Mouse (Mus musculus): ENCODE measurements around the gene Chrnb1. TPM values are rescaled to one million over a fixed set of nuclear protein-coding genes. Genes with fewer than 3 reads are reported as not detected.

The Chrnb1 gene
- total RNA-seq, 2 experiments from 2014 or later = 36.2 to 53.1 TPM

DNA sequence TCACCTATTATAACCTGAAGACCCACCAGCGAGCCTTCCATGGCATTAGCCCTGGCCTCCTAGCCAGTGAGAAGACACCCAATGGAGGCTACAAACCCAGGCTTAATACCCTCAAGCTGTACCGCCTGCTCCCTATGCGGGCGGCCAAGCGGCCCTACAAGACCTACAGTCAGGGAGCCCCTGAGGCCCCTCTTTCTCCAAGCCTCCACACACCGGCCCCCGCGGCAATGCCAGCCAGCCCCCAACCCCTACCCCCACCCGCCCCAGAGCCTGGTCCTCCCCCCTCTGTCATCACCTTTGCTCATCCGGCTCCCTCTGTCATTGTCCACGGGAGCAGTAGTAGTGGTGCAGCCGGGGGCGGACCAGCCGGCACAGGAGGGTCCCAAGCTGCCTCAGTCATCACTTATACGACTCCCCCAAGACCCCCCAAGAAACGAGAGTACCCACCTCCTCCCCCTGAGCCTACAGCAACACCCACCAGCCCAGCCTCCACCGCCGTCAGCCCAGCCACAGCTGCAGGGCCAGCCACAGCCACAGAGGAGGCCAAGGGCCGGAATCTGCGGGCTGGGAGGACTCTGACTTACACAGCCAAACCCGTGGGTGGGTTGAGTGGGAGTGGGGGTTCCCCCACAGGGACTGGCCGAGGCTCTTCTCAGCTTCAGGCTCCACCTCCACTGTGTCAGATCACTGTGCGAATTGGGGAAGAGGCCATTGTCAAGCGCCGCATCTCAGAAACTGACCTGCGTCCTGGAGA is 18.1 kb downstream of the Chrnb1 start:
- no peak for DNase-seq

DNA sequence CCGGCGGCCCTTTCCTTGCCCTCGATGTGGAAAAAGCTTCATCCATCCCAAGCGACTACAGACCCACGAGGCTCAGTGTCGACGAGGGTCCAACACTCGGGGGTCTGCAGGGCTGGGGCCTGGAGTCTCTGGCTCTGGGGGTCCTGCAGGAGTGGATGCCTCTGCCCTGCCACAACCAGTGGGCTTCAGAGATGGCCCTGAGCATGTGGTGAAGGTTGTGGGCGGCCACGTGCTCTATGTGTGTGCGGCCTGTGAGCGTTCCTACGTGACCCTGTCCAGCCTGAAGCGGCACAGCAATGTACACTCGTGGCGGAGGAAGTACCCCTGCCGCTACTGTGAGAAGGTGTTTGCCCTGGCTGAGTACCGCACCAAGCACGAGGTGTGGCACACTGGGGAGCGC is 19.3 kb downstream of the Chrnb1 start:
- DNase-seq = no peak

DNA sequence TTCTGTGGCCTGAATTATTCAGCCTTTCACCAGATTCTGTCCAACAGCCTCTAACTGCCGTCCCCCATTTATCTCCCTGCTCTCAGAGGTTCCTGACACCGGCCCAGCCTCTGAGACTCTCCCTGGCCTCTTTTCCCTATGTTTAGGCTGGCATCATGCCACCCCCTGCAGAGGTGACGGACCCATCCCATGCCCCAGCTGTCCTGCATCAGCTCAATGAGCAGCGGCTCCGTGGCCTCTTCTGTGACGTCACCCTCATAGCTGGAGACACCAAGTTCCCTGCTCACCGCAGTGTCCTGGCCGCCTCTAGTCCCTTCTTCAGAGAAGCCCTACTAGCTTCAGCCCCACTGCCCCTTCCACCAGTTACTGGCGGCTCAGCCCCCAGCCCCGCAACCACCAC is 20.0 kb downstream of the Chrnb1 start:
- no peak for DNase-seq

DNA sequence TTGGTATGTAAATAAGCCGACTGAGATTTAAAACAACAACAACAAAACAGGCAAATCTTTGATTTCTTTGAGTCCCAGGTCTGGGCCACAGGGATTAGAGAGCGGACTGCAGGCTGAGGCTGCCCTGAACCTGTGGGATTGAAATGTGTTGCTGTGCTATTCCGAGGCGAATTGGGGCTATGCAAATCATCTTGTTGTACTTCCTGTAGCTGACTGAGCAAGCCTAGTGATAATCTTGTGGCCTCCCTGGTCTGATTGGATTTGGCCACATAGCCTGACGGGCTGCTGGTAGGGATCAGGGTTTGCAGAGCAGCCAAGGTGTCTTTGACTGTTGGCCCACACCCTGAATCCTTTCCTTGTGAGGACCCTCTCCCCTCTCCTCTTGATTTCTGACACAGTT is 20.8 kb downstream of the Chrnb1 start:
- DNase-seq = no peak

DNA sequence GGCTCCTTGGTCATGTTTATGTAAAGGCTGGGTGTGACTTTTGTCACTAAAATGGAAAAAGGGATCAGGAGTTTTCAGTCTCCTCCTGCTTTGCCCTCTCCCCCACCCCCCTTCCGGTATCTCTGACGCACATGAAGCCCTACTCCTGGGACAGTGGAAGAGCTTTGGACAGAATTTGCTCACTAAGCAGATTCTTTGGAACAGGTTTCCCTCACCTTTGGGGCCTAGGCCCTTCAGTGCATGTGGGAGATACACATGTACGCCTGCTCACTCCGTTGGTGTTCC is 28.2 kb downstream of the Chrnb1 start:
- DNase-seq = no peak

DNA sequence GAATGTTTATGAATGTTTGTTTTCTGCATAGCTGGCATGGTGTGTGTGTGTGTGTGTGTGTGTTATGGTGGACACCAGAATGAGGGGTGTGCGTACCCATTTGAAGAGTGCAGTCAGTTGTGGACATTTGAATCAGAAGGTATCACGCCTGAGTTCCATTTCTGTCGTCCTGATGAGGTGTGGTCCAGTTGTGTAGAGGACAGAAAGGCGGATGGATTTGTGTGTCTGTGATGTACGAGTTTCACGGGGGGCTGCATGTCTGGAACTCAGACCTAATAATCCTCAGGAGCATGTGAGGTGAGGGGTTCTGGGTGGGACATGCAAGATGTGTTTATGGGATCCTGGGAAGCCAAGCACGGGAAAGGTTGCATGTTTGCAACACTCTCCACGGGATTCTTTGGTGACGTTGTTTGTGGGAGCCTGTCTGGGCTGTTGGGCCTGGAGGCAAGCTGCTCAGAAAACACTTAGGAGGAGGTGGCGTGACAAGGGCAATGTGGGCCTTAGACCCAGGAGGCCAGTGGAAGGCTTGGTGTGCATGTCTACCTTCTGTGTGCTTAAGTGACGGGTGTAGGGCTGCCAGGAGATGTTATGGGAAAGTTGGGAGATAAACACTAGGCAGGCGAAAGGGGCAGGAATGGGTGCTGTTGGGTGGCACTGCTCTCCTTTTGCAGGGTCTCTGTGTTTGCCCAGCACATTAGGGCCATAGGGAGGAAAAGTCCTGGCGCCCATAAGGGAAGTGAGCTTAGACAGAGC is 28.7 kb downstream of the Chrnb1 start:
- DNase-seq = no peak

DNA sequence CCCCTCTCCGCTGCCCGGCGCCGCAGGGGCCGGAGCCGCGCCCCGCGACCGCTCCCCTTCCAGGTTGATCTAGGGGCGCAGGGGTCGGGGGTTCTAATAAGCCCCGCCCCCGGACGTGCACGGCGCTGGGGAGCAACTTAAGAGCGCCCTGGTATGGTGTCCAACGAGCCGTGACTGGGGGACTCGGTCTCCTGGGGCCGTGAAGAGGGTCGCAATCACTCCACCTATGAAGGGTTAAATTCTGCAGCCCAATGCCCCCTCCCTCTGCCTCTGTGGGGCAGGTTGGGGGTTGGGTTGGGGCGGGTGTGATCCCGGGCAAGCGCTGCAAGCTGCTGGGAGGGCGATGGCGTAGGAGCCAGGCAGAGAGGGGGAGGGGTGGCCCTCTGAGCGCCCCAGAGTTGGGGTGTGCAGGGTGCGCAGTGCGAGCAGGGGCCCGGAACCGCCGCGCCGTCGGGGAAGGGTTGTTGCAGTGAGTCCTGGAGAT is 29.6 kb downstream of the Chrnb1 start:
- DNase-seq = peak; percentile 80

DNA sequence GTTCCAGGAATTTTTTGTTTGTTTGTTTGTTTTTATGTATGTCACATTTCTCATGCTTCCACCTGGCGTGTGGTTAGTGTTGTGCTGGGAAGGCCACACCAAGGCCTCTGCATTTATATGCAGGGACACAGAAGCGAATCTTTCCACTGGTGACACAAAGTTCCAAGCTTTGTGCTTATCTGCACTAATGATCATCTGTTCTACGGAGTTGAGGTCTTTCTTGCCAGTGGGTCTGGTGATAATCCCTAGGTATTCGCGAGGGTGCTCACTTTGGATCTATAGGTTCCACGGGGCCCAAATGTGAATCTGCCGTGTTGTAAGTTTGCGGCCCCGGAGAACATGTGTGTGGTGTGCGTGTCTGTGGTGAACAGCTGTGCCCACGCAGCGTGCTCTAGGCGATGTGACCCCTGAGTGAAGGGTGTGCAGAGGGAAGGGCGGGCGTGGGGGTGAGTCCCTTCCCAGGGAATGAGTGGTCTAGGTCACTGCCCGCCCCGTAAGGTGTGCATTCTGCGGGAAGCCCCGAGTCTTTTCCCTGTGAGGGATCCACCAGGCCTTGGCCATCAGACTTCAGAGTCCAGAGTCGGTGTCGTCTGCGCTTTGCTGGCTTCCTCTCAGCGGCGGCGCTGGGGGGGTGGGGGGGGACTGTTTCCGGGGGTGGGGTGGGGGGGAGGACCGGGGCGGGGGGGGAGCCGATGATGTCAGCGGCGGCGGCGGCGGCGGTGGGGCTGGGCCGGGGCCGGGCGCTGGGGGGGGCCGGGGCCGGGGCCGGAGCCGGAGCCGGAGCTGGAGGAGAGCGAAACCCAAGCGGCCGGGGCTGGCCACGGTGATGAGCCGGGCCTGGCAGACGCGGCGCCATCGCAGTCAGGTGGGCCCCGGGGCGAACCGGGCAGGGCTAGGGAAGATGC is 30.3 kb downstream of the Chrnb1 start, which contains the start of gene Zbtb4:
Gene Zbtb4 (plus strand): TSS at position 692 of the 905 bp plus-strand sequence.
- DNase-seq = peak; percentile 63

DNA sequence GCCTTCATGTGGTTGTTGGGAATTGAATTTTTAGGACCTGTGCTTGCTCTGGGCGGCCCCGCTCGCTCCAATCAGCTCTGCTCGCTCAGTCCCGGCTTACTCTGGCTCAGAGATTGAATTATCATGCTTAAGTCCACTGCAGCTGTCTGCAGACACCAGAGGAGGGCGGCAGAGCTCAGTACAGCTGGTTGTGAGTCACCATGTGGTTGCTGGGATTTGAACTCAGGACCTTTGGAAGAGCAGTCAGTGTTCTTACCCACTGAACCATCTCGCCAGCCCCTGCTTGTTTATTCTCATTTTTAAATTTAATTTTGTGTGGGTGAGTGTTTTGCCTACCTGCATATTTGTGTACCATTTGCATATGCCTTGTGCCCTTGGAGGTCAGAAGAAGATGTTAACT is 32.2 kb downstream of the Chrnb1 start:
- DNase-seq = no peak

DNA sequence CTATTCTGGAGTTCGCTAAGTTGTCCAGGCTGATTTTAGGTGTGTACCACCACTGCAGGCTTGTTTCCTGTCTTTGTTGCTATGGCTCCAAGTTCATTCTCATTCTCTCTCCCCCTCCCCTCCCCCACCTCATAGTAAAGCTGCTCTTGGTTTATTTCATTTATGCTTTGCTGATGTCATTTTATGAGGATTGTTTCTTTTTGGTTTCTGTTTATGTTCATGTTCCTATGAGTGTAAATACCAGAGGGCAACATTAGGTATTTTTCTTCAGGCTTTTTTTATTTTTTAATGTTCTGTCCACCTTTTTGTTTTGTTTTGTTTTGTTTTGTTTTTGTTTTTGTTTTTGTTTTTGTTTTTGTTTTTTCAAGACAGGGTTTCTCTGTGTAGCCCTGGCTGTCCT is 33.9 kb downstream of the Chrnb1 start, which contains the start of gene Slc35g3:
Gene Slc35g3 (minus strand): TSS at position 101 of the 400 bp plus-strand sequence.
- no peak for DNase-seq

DNA sequence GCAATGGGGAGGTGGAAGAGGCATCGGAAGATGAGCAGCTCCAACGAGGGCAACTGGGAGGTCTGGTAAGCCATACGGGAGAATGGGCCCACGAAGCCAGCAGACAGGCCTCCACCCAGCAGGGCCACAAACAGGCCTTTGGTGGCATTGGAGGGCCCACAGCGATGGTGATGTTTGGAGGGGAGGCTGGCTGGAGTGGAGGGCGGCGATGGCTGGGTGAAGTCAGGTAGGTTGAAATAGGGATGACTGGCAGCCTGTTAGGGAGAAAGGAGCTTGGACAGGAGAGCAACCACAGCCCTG is 34.9 kb downstream of the Chrnb1 start:
- no peak for DNase-seq

DNA sequence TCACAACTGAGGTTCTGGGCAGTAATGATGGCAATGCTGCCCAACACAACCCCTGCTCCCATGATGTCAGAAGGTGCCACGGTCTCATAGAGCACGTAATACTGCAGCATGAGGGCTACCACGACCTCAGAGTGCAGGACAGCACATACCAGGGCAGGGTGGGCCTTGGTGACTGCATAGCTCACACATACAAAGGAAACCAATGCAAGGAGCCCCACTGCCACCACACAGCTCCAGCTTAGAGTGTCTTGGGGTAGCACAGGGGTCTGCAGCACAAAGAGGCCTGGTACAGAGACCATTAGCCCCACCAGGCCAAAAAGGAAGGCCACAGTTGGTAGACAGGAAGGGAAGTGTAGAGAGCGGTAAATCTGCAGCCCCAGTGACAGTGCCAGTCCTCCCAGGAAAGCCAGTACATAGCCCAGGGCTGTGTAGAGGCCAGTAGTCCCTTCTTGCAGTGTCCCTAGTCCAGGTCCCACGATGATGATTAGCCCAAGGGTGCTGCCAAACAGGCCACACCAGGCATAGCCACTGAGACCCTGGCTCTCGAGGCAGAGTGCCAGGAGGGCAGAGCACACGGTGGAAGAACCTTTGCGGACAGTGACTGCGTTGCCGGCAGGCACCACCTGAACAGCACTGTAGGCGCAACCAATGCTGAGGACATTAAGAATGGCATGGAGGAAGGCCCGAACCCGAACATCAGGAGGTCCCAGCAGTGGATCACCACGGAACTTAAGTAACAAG is 35.4 kb downstream of the Chrnb1 start:
- no peak for DNase-seq

DNA sequence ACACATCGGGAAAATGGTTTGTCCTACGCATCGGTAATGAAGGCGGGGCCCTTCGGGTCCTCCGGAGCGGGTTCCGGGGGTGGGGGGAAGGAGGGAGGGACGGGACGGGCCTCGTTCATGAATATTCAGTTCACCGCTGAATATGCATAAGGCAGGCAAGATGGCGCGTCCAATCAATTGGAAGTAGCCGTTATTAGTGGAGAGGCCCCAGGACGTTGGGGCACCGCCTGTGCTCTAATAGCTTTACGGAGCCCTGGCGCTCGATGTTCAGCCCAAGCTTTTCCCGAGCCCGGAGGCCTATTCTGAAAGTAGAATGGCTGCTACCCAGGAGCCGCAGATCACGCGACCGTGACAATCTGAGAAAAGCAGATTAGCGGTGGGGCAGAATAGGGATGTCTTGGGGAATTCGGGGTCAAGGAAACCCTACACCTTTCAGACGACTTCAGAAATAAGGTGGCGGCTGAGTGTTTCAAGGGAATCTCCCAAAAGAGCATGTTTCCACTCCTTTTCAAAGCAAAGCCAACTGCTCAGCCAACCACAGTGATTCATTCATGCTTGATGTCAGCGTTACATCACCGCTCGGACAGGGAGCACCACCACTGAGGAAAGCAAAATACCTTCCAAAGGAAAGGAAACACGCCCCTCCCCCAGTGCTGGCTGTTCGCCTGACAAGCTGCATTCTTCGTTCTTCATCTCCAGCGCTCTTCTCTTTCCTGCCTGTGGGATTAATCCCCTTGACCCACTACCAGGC is 36.6 kb downstream of the Chrnb1 start:
- DNase-seq = peak; percentile 90

DNA sequence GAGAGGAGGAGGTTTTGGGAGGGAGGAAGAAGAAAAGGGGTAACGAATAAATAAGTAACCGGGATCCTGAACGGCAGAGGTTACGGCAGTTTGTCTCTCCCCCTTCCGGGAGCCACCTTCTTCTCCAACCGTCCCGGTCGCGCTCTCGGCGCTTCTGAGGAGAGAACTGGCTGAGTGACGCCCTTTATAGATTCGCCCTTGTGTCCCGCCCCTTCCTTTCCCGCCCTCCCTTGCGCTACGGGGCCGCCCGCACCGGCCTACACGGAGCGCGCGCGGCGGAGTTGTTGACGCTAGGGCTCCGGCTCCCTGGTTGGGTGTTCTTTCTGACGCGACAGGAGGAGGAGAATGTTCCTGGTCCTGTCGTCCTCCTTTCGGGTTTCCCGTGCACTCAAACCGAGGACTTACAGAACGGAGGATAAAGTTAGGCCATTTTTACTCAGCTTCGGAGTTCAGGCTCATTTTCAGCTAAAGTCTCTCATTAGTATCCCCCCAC is 37.2 kb downstream of the Chrnb1 start, which contains the start of gene Polr2a:
Gene Polr2a (minus strand): TSS at position 160 of the 493 bp plus-strand sequence.
- DNase-seq = peak; percentile 97

DNA sequence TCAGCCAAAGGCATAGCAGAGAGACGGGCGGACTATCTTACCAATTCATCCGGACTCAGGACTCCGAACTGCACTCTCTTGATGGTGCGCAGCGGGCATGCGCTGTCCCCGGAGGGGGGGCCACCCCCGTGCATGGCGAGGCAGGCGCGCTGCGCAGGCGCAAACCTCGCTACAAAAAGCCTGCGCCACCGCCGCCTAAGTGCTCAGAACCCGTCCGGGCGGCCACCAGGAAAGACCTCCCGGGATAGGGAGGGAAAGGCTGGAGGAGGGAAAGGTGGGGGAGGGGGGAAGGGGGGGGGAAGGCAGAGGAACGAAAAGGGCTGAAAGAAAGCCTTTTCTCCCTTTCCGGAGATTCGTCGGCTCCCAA is 37.7 kb downstream of the Chrnb1 start:
- peak; percentile 96 for DNase-seq

DNA sequence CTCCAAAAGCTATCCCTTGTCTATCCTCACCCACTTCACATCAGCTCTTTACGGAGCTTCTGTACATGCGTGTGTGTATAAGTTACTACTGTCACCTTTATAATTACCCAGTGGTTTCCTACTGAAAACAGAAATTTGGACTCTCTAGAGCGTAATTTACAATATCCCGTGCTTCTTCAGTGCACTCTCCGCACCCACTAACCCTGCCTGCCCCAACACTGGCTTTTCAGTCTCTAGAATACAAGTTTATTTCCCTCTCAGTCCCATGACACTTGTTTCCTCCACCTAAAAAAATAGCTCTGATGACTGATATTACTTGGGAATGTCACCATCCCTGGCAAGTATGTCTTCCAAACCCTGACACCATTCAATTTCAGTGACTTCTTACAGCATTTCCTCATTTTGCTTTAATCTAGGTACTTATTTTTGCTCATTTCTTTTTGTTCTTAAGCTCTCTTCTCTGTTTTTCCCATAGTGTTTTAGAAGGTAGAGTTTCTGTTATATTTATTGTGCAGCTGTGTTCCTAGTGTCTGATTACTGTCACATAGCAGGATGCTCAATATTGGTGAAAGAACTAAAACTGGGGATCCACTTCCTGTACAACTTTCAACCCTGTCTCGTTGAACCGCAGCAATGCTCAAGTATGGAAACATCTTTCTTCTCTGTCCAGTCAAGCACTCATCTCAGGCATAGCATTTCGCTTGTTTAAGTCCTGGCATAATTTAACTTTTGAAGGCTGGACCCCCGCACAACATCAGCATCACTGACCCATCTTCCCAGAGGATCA is 38.2 kb downstream of the Chrnb1 start:
- no peak for DNase-seq

DNA sequence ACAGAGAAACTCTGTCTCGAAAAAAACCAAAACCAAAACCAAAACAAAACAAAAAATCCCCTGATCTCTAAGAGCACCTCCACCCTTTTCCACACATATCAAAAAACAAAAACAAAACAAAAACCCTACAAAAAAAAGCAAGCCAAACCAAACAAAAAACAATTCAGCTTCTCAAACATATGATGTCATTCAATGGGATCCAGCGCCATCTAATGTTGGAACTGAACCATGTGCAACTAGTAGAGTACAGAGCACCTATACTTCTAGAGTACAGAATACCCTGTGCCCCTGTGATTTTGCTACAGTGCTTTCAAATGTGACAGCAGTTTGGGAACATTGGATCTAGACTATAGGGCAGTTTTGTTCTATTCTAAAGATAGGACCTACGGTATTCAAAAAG is 41.0 kb downstream of the Chrnb1 start:
- no peak for DNase-seq

DNA sequence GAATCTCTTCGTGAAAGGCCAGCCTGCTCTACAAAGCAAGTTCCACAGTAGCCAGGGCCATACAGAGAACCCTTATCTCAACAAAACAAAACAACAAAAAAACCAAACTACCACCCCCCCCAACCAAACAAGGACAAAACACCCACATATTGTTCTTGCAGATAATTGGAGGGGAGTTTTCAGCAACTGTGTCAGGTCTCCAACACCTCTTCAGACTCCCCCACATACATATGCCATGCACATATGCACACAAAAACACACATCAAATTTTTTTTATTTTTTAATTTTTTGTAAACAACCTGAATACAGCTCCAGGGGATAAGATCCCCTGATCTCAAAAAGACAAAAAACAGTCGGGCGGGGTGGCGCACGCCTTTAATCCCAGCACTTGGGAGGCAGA is 41.5 kb downstream of the Chrnb1 start:
- no peak for DNase-seq

DNA sequence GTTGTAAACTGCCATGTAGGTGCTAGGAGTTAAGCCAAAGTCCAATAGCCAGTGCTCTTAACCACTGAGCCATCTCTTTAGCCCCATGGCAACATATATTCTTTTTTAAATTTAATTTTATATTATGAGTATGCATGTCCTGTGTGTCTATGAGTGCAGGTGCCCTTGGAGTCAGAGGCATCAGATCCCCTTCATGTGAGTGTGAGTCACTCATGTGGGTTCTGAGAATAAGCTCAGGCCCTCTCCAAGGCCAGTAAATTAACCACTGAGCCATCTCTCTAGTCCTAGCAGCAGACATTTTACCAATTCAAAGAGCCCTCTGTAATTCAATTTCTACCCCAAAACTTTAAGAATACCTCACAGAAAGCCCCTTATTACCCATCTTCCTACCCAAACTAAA is 43.1 kb downstream of the Chrnb1 start:
- DNase-seq = no peak

DNA sequence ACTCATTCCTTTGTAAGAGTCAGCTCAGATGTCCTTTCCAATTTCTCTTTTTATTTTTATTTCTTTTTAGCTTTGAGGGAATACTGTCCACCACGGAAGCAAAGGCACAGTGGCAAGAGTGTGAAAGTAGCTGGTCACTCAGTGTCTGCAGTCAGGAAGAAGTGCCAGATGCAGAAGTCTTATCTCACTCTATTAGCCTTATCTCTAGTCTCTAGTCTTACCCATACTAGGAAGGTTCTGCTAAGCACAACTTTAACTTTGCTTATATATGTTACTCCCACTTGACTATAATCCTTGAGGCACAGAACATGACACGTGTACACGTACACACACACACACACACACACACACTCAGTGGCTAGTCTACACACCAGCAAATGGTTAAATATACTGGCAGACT is 44.1 kb downstream of the Chrnb1 start:
- DNase-seq = no peak

All from gastrocnemius, postnatal 25 days (tissue).